Mouse (Mus musculus) thymus, adult 2 months (tissue): ENCODE measurements around the gene Syf2. TPM values are rescaled to one million over a fixed set of nuclear protein-coding genes. Genes with fewer than 3 reads are reported as not detected.

Experiments
- DNase-seq: peaks from one replicate; pipeline ENCODE4 v3.0.0; 2021
- H3K27ac ChIP-seq: fragments of 200-500 bp; 2 replicates; pipeline ENCODE4 v1.5.1; 2012; ENCODE audit warnings: low read length, control low read depth; ENCODE audit not compliant: control insufficient read depth, insufficient read depth
- H3K27me3 ChIP-seq: fragments of 200-500 bp; 2 replicates; pipeline ENCODE4 v1.6.1; 2012; ENCODE audit warnings: mild to moderate bottlenecking, low read length, moderate library complexity, mixed read lengths; ENCODE audit not compliant: control insufficient read depth, insufficient read depth
- H3K36me3 ChIP-seq: fragments of 200-500 bp; 2 replicates; pipeline ENCODE4 v1.6.1; 2012; ENCODE audit warnings: mild to moderate bottlenecking, low read length, moderate library complexity; ENCODE audit not compliant: control insufficient read depth, insufficient read depth
- H3K4me1 ChIP-seq: fragments of 200-500 bp; replicated peaks from 2 replicates; pipeline ENCODE4 v1.6.1; 2012; ENCODE audit warnings: low read length; ENCODE audit not compliant: control insufficient read depth, insufficient read depth
- H3K4me3 ChIP-seq: fragments of 200-500 bp; 2 replicates; pipeline ENCODE4 v1.5.1; 2012; ENCODE audit warnings: mild to moderate bottlenecking, low read length, control low read depth, moderate library complexity; ENCODE audit not compliant: control insufficient read depth, insufficient read depth
- CTCF ChIP-seq: fragments of 200-500 bp; IDR thresholded peaks from 2 replicates; pipeline ENCODE4 v1.5.1; 2012; ENCODE audit warnings: mild to moderate bottlenecking, control low read depth, low read length, moderate library complexity, borderline replicate concordance; ENCODE audit not compliant: control insufficient read depth, poor library complexity, insufficient read depth; ENCODE audit errors: extremely low read depth
- POLR2A ChIP-seq: fragments of 200-500 bp; IDR thresholded peaks from 2 replicates; pipeline ENCODE4 v1.6.1; 2012; ENCODE audit warnings: mild to moderate bottlenecking, low read length, control low read depth, moderate library complexity; ENCODE audit not compliant: control insufficient read depth, poor library complexity, insufficient read depth; ENCODE audit errors: extremely low read depth
- WGBS: fragments of 180-500 bp; shearing (Covaris S2); methylation state at CpG from one replicate; pipeline ENCODE4 v1.1.7; 2018; 5-methylcytosine and 5-hydroxymethylcytosine counted together
- polyA plus RNA-seq: library from polyadenylated mRNA; depleted of rRNA; stranded (reverse); fragments of >200 nt; gene quantifications from 2 replicates; pipeline ENCODE4 v1.2.3, GENCODE M21; 2012

Gene Syf2
- polyA plus RNA-seq, 1 experiment = 42.8 TPM

GRCm38 (mm10) chr4:134967887-134968604 is 37.3 kb downstream of the Syf2 start:
- TF ChIP-seq CTCF (no peak), POLR2A (no peak)
- H3K4me1 ChIP-seq = 0 out of 2 replicates have a peak, but pooled peaks cover 13% of the 10 kb centered on the region
- H3K27ac ChIP-seq = no peak overlapping the region
- H3K4me3 ChIP-seq = no peak overlapping the region
- WGBS = 63% methylated on average over 20 of the region's 20 CpGs
- DNase-seq = no peak
- no peaks in the 10 kb centered on the region for H3K36me3 ChIP-seq
- H3K27me3 ChIP-seq = no peaks in the 10 kb centered on the region

- Histone ChIP-seq H3K36me3 (no peaks in the 10 kb centered on the region), H3K4me1 (0 out of 2 replicates have a peak, but pooled peaks cover 8% of the 10 kb centered on the region), H3K27ac (no peak overlapping the region), H3K4me3 (no peak overlapping the region), H3K27me3 (no peaks in the 10 kb centered on the region)
- DNase-seq = no peak
- WGBS = 90% methylated on average over 18 of the region's 18 CpGs
- no peak for TF ChIP-seq CTCF
- no peak for TF ChIP-seq POLR2A
Observed at GRCm38 (mm10) chr4:134968605-134968976, 37.9 kb downstream of the Syf2 start.

- Histone ChIP-seq H3K27ac (no peak overlapping the region), H3K4me3 (no peak overlapping the region), H3K27me3 (no peaks in the 10 kb centered on the region), H3K4me1 (no peaks in the 10 kb centered on the region), H3K36me3 (no peaks in the 10 kb centered on the region)
- TF ChIP-seq POLR2A (no peak), CTCF (no peak)
- WGBS = 74% methylated on average over 14 of the region's 14 CpGs
- DNase-seq = no peak
Observed at GRCm38 (mm10) chr4:134975261-134975928, 44.7 kb downstream of the Syf2 start.

DNA sequence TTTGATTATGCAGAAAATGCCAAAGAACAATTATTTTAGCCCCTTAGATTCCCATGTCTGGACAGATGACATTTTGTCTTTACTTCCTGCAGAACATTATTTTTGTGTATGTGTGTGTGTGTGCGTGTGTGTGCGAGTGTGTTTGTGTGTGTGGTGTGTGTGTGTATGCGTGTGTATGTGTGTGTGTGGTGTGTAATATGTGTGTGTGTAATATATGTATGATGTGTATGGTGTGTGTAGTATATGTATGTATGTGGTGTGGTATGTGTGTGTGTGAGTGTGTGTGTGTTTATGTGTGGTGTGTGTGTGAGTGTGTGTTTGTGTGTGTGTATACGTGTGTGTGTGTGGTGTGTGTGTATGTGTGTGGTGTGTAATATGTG is 45.2 kb downstream of the Syf2 start:
- no peaks in the 10 kb centered on the region for H3K36me3 ChIP-seq
- no peak for TF ChIP-seq CTCF
- no peak for TF ChIP-seq POLR2A
- DNase-seq = no peak
- H3K4me3 ChIP-seq = no peak overlapping the region
- no peaks in the 10 kb centered on the region for H3K27me3 ChIP-seq
- no peaks in the 10 kb centered on the region for H3K4me1 ChIP-seq
- 94% methylated on average over 4 of the region's 4 CpGs for WGBS
- H3K27ac ChIP-seq = no peak overlapping the region

DNA sequence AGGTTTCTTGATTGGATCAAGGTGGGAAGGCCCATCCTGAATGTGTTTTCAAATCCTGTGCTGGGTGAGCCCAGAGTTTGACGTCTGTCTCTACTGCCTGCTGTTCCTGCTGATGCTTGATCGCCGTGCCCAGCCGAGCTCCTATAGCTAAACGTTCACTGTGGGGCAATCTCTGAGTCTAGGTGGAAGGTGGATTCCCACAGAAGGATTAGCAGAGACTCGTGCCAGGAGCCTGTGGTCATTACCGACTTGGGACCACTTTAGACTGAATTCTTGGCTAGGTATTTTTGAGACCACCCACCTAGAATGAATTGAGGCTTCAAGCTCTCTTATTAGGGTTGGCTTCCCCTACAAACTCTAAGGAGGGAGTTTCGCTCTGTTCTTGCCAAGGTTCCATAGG is 48.2 kb downstream of the Syf2 start:
- no peaks in the 10 kb centered on the region for H3K36me3 ChIP-seq
- no peak overlapping the region for H3K4me3 ChIP-seq
- H3K27ac ChIP-seq = no peak overlapping the region
- WGBS = 92% methylated on average over 8 of the region's 8 CpGs
- H3K4me1 ChIP-seq = no peaks in the 10 kb centered on the region
- DNase-seq = no peak
- H3K27me3 ChIP-seq = no peaks in the 10 kb centered on the region
- TF ChIP-seq POLR2A = no peak
- no peak for TF ChIP-seq CTCF

DNA sequence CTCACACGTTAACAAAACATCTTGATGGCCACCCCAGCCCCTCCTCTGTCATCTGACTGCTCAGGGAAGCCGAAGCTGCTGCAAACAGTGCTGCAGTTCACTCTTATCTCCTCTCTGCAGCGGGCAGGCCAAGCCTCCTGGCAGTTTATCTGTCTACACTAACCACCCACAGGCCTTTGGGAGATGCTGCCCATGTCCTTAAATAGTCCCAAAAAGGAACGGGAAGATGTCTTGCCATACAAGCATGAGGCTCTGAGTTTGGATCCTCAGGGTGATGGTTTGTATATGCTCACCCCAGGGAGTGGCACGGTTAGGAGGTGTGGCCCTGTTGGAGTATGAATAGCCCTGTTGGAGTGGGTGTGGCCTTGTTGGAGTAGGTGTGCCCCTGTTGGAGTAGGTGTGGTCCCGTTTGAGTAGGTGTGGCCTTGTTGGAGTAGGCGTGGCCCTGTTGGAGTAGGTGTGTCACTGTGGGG is 51.3 kb downstream of the Syf2 start:
- no peaks in the 10 kb centered on the region for H3K27me3 ChIP-seq
- DNase-seq = no peak
- no peaks in the 10 kb centered on the region for H3K4me1 ChIP-seq
- TF ChIP-seq CTCF (no peak), POLR2A (no peak)
- H3K27ac ChIP-seq = no peak overlapping the region
- H3K36me3 ChIP-seq = no peaks in the 10 kb centered on the region
- H3K4me3 ChIP-seq = no peak overlapping the region
- 86% methylated on average over 7 of the region's 7 CpGs for WGBS

GRCm38 (mm10) chr4:134983136-134983535 is 52.4 kb downstream of the Syf2 start:
- Histone ChIP-seq H3K27me3 (no peaks in the 10 kb centered on the region), H3K36me3 (no peaks in the 10 kb centered on the region), H3K27ac (no peak overlapping the region), H3K4me3 (no peak overlapping the region), H3K4me1 (no peaks in the 10 kb centered on the region)
- DNase-seq = no peak
- TF ChIP-seq CTCF = no peak
- TF ChIP-seq POLR2A = no peak
- 78% methylated on average over 5 of the region's 5 CpGs for WGBS
